Mouse (Mus musculus) embryo, embryonic 10.5 days (tissue): ENCODE measurements around the gene Gm20388.
"Not testable (repeated sequence)": the region's sequence is repeated elsewhere in the genome, so short reads cannot be mapped to it uniquely, and the experiment has no call there.

Experiments
- DNase-seq: peaks from one replicate; pipeline ENCODE4 v3.0.0-alpha.2; 2015; ENCODE audit warnings: low spot score

Gene Gm20388

DNA sequence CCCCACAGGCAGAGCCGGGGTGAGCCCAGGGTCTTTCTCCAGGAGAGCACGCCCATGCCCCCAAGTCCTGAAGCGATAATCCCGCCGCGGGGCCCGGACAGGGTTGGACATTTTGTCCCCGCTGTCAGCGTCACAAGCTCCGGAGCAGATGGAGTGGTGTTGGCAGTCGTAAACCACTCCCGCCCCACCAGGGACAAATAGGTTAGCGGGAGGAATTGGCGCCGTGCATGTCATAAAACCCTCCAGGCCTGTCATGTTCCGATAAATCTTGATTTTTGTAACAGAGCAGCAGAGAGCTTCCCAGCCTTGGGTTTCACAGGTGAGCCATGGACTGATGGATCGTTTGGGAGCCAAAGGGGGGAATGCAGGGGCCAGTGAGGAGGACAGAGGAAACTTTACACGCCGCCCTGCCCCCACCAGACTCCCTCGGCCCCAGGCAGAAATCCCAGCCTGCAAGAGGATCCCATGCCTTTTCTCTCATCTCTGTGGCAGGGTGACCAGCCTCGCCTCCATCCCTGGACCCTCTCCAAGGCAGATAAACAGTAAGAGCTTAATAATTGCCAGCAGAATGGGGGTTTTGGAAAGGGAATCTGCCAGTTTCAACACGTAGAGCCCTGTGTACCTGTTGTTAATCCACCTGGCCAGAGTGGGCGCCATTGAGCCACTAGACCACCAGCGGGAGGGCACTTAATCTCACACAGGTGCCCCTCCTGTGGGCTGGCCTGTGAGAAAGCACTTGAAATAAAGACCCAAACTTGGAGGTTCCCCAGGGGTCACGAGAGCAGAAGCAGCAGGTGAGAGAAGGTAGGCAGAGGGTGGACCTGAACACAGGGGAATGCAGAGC is 1400.6 kb downstream of the Gm20388 start:
- peak; percentile 69 for DNase-seq

DNA sequence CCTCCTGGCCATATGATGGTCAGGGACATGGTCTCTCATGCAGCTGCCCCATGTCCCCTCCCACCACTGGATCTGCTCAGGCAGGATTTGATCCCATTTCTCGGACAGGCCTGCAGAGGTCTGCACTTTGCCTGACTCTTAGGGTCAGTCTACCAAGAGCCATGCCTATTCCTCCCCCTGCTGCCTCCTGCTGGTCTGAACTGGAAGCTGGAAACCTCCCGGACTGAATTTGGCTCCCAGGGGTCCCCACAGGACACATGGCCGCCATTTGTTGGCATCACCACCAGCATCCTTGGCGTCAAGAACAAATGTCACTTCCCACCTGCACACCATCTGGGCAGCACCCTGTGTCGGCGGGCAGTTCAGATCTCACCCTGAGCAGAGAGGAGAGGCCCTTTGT is 1402.8 kb downstream of the Gm20388 start:
- DNase-seq: peak; percentile 58

DNA sequence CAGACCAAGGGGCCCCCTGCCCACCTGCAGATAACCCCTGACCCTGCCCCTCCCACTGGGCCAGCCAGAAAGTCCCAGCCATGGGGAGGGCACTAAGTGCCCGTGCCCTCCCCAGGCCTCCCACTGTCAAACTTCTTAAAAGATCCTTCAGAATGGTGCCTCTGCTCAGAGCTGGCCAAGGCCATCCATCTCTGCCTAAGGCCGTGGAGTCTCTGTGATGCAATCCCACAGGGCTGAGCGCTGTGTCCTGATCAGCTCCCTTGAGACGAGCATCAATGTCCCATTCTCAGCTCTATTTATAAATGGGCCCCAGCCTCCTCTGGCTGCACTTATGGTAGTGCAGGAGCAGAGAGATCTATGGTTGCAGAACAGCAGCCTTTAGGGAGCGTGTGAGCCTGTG is 1403.4 kb downstream of the Gm20388 start:
- no peak for DNase-seq

DNA sequence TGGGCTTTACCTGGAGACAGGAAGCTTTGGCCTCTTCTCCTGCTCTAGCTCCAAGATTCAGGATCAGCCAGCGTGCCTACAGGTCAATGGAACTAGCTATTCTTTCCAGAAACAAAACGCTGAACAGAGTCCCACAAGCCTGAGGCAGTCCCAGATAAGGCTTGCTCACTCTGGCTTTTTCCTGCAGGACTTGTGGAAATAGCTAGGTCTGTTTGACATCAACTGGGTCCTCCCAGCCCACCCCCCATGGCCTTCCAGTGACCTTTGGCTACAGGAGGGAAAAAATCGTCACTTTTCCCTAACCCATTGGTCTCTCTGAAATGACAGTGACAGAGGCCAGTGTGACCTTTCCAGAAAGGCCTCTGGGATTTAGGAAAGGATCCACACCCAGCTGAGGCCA is 1404.9 kb downstream of the Gm20388 start:
- no peak for DNase-seq

DNA sequence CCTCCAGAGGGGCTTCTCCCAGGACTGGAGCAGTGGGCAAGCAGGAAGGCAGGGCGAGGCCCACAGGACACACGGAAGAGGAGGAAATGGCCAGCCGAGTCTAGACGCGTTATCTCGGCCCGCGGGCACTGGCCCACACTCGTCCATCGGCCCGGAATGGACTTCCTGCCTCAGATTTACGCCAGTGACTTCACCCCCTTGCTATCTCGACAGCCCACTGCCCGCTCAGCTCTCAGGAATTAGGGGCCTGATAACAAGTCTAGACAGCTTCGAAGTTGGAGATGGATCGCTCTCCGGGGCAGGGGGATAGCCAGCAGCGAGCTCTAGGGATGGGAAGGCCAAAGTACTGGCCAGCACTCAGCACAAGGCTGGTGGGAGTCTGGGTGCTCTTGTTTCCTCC is 1405.4 kb downstream of the Gm20388 start:
- DNase-seq: peak; percentile 45

DNA sequence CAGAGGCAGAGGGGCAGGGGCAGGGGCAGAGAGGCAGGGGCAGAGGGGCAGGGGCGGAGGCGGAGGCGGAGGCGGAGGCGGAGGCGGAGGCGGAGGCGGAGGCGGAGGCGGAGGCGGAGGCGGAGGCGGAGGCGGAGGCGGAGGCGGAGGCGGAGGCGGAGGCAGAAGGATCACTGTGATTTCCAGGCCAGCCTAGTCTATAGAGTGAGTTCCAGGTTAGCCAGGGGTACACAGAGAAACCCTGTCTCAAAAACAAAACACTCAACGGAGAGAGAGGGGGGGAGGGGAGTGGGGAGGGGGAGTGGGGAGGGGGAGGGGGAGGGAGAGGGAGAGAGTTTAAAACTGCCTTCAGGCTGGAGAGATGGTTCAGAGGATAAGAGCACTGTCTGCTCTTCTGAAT is 1408.1 kb downstream of the Gm20388 start:
- not testable (repeated sequence) for DNase-seq

DNA sequence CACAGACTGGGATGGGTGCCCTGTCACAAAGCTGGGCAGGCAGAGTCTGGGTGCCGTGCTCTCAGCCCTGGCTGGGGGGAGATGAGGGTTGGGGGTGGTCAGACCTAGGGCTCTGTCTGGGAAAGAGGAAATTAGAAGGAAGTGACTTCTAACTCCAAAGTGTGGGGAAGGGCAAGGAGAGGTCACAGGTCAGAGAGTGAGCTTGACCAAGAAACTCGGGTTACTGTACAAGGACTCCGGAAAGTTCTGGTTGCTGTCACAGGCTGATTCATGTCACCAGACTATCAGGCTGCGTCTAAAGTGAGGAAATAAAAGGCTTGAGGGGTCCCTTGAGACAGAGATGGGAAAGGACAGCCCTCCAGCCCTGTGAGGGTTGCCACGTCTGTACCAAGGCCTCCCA is 1408.8 kb downstream of the Gm20388 start:
- DNase-seq: peak; percentile 39

DNA sequence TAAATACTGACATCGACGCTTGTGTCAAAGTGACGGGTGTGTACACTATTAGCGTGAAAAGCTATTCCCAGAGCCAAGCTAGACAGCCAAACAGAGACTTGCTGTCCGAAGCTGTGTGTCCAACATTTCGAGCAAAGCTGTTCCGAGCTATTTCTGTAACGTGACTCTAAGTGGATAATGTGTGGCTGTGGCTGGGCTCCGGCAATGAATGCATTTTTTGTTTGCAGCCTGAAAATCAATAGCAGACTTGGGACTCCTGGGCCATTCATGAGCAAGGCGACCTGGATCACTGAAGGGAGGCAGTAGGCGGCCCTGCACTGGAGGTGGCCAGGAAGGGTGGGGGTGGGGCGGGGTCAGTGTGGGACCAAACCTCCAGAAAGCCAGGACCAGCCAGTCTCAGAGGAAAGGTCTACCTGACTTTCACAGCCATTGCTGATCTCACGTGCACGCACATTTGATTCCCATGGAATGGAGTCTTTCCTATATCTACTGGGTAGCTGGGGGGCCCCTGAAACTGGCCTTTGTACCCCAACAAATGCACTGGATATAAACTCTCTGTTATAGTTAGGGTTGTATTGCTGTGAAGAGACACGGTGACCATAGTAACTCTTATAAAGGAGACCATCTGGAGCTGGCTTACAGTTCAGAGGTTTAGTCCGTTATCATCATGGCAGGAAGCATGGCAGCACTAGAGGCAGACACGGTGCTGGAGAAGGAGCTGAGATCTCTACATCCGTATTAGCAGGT is 1415.7 kb downstream of the Gm20388 start:
- DNase-seq: peak; percentile 66

DNA sequence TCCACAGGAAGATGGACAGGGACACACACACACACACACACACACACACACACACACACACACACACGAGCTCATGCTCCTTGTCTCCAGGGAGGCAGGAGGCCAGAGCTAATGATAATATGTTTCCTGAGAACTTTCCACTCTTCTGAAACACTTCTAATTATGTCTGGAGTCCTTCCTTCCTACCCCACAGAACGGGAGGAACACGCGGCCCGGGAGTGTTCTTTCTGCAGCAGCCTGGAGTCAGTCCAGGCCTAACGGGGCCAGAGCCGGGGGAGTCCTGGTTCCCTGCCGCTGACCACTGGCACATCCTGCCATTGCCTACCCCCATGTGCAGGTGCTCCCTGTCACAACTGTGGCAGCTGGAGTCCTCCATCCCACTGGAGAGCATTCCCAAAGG is 1421.8 kb downstream of the Gm20388 start:
- no peak for DNase-seq

DNA sequence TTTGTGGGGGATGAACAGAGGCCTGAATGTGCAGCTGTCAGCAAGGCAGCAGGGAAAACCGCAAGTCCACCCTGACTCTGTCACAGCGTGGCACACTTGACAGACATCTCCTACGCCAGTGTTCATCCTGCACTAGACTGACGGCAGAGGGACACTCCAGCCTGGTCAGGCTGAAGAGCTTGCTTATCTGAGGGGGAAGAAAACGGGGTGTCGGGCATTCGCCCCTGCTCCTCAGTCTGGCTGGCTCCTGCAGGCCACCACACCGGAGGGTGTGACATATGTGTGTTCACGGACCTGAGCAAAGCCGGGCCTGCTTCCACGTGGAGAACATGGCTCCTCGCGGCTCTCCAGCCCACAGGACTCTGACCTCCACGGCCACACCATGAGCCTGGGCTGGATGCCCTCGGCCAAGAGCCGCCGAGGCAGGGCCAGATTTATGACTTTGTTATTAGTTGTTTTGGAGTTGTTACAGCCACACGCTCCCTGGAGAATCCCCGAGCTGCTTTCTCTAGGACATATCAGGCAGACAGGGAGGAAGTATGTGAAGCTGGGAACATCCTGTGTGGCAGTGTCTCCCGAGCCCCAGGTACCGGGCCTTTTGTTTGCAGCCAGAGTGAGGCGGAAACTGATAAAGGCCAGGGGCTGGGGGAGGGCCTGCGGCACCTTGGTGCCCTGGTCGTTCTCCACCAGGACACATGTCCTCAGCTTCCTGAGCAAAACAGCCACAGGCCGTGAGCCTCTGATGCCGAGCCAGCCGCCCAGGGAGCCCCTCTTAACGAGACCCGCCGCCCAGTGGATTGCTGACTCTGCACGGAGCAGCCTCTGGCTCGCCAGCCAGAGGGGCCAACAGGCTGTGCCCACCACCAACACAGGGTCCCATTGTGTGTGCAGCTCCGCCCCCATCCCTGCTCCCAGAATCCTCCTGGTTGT is 1424.1 kb downstream of the Gm20388 start:
- DNase-seq: peak; percentile 55

DNA sequence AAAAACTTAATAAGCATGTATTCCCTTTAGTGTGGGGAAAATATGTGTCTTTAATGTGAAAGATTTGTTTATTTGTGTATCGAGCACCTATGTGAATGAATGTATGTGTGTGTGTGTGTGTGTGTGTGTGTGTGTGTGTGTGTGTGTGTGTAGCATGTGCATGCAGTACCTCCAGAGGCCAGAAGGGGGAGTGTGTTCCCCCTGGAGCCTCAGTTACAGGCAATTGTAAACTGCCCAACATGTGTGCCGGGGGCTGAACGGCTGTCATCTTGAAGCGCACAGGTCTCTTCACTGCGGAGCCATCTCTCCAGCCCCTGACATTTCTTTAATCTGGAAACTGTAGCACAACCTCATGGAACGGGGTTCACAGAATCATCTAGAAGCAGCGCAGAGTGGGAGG is 1425.0 kb downstream of the Gm20388 start:
- DNase-seq: no peak

DNA sequence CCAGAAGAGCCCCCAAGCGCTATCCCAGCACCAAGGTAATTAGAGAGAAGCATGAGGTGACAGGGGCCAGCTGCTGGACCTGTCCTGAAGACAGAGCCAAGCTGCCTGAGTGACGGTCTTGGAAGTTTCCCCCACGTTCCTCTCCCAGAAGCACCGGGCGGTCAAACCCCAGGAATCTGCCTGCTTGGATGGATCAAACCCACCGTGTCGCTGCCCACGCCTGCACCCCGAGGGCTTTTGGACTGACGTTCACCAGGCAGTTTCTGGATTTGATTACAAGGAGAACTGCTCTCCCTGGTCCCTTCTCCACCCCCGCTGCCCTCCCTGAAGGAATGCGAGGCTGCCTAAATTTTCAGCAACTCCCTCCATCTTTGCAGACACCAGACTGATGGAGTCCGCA is 1432.3 kb downstream of the Gm20388 start:
- no peak for DNase-seq

DNA sequence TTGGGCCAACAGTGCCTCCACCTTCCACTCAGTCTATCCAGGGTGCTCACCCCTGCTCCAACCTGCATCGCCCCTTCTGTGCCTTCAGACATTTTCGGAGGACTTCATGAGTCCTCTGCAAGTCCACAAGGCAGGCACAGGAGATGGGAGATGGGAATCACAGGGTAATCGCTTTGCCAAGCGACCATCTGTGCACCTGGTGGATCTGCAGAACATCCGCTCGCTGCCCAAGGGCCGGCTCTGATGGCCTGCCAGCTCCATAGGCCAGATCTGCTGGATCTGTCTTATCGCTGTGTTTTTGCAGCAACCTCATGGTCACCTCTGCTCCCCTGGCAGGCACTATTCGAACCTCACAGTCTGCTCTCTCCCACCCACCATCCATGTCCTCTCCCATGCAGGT is 1433.8 kb downstream of the Gm20388 start:
- no peak for DNase-seq

DNA sequence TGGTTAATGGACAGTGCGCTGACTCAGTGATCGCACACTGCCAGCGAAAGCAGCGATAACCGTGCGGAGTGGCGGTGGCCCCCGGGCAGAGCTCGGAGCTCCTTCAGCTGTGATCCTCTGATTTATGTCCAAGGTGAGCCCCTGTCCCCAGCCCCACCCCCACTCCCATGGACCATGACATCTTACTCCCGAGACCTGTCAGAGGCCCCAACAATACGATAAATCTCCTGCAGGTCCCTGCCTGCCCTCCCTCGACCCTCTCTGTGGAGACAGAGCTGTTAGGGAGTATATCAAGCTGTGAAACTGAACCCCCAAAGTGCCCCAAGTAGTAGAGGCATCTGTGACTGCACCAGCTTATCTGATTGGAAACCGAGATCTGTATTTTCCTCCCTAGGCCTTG is 1435.5 kb downstream of the Gm20388 start:
- no peak for DNase-seq

DNA sequence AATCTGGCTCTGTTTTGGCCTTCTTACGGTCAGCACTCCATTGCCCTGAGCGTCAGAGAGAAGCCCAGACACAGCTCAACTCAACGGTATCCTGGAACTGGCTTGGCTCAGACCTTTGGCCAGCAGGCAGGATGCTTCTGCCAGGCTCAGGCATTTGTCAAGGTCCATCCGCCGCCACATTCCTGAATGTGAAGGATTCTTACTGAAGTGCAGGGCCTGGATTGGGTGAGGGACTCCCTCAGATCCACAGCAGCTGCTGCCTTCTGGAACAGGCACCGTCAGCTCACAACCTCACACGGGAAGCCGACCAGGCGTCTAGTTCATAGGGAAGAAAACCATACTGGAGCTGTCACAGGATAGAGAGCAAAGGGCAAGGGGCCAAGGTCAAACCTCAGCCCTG is 1436.2 kb downstream of the Gm20388 start:
- DNase-seq: peak; percentile 39

DNA sequence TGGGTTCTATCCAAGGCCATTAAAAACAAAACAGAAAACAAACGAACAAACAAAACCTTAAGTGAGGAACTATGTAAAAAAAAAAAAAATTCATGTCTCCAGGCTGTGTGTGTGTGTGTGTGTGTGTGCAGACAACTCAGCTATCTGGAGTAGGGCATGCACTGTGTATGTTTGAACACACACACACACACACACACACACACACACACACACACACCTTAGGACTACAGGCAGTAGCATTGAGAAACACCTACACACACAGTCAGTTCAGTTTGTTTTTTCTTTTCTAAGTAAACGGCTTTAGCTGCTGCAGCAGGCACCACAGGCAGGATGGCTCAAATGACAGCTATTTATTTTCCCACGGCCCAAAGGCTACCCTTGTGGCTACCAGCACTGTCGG is 1438.4 kb downstream of the Gm20388 start:
- DNase-seq: peak; percentile 44

DNA sequence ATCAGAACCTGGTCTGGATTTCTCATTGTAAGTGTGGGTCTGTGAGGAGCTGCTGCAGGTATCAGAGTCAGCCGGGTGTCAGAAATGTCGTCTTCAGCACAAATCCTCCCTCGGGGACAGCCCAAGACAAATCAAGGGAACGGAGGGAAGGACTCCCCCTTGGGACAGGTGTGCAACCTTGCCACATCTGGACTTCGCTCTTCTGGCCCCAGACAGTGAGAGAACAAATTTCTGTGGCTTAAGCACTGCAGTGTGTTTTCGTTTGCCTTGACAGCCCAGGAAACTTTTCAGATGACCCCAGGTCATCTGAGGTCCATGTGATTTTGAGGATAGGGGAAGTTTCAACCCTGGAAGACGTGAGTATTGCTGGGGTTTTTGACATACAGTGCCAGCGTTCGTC is 1440.2 kb downstream of the Gm20388 start:
- DNase-seq: no peak

DNA sequence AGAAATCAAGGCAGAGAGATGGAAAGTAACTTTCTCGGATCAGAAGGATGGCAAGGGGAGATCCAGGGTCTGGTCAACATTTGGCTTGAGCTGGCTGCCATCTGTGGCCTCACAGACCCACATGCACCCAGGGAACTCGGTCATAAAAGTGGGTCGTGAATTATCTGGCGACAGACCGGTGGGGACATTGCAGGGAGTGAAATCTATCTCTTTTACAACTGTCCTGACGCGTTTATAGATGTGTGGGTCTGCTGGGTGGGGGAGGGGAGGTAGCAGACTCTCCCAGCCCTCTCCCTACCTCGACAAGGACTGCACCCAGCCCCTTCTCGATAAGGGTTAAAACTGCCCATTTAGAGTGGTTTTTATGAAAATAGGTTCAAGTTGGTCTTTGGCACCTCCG is 1444.2 kb downstream of the Gm20388 start:
- DNase-seq: no peak

DNA sequence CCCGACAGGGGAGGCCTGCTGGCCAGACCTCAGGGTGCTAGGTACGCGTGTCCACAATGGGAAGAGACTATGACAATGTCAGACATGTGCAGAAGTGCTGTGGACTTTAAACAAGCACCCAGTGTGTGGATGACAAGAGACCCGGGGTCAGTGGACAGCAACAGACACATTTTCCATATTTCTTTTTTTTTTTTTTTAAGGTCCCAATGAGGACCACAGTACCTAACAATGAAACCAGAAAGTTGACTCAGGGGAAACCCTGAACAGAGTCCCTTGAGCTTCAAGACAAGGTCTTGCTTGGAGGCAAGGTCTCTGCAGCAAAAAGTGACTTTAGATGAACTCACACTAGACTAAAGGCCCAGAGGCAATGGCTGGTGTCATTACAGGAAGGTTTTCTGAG is 1446.8 kb downstream of the Gm20388 start:
- DNase-seq: no peak

DNA sequence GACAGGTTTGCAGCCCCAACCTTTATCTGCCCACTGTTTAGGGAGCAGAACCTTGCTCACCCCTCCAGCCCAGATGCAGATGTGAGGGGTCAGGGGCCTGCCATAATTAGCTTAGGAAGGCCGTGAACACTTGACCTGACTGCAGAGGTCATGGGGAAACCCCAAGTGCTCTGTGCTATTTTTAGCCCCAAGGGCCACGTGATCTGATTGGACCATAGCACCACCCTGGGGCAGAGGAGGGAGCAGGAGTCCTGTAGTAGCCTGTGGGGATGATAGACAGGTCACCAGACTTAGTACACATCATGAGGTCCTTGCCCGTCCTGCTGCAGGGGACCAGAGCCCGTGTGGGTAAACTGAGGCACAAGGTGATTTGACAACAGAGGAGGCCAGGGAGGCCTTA is 1448.0 kb downstream of the Gm20388 start:
- DNase-seq: no peak

DNA sequence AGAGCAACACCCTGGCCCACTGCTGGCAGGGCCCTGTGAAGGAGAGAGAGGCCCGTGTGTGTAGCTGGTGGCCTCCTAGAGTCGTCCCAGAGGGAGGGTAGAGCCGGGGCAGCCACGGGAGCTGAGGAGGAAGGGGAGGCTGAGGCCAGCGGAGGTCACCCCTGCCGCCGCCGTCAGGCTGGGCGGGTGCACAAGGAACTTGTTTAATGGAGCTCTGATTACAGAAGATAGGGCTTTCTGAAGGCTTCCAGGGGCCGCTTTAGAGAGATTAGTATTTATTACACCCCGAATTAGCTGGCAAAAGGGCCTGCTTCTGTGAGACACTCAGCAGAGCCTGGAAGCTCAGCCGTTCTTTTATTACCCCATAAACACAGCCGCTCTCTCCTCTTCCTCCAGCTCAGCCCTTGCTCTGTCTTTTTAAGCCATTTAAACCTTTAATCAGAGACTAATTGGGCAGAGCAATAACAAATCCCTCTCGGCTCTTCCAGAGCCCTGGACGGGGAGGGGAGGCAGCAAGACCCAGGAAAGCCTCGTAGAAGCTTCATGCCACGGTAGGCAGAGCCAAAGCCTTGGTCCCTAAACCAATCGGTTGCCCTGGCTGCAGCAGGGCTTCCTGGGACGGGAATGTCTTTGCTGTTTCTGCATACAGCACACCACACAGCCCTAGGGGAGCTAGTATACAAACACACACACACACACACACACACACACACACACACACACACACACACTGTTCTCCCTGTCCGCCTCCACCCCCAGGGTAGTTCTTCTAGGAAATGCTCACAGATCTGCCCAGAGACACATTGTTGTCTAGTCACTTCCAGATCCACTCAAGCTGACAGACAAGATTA is 1448.7 kb downstream of the Gm20388 start:
- peak; percentile 65 for DNase-seq
